Mouse (Mus musculus) bone marrow, adult 2 months (tissue): ENCODE data around the gene Rpl7a.

Experiments
- CTCF ChIP-seq: fragments of 200-500 bp; IDR thresholded peaks from 2 replicates; pipeline ENCODE4 v1.5.1; 2011; ENCODE audit warnings: low read length, control low read depth; ENCODE audit not compliant: control insufficient read depth, insufficient read depth
- POLR2A ChIP-seq: fragments of 200-500 bp; IDR thresholded peaks from 2 replicates; pipeline ENCODE4 v1.6.1; 2011; ENCODE audit warnings: low read depth, mild to moderate bottlenecking, control low read depth, low read length, borderline replicate concordance; ENCODE audit not compliant: control insufficient read depth

- TF ChIP-seq CTCF, result no peak
- no peak for TF ChIP-seq POLR2A
Measured at GRCm38 (mm10) chr2:26908710-26909386, 1.7 kb upstream of the Rpl7a start.
